Mouse (Mus musculus) thymus, postnatal 36 days (tissue): ENCODE measurements at regions not wholly inside any gene's neighbourhood (a gene's known extent, or its start where the extent isn't known, plus 50 kb on each side); places are given as distances from the start of the nearest gene placed in this dataset.

Experiments used
- DNase-seq, 2 experiments: peaks; one replicate each; pipeline ENCODE4 v3.0.0; 2022; ENCODE audit warnings: mixed read lengths in 2 of 2

DNA sequence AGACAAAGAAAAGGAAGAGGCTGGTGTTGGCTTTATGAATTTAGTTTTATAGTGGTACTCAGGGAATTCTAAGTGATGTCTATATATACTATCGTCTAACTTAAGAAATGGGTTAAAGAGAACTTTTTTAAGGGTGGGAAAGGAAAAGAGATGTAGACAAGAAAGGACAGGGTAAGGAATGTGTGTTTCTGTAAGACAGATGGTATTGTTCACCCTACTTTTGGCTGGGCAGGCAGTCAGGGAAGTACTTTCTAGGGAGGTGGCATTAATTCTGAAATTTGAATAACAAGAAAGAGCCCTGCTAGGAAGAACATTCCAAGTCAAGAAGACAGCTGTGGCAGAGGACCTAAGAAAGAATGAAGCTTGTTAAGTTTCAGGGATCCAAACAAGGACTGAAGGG lies 263.0 kb downstream of the Pik3r1 start:
- no peak for DNase-seq

DNA sequence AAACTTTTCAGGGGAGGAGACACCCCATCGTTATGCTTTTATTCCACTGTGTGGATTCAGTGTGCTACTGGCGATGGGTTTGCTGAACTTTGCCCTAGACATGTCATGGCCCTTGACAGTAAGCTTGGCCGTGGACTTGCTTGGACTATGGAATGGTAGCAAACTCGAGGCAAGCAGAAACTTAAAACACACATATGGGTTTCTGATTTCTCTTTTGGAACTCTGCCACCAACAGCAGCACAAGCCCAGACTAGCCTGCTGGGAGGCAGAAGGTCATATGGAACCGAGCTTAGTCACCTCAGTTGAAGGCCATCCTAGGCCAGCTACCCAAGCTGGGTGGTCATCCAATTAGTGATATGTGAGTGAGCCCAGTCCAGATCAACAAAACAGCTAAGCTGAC lies 263.8 kb downstream of the Pik3r1 start:
- DNase-seq: no peak

DNA sequence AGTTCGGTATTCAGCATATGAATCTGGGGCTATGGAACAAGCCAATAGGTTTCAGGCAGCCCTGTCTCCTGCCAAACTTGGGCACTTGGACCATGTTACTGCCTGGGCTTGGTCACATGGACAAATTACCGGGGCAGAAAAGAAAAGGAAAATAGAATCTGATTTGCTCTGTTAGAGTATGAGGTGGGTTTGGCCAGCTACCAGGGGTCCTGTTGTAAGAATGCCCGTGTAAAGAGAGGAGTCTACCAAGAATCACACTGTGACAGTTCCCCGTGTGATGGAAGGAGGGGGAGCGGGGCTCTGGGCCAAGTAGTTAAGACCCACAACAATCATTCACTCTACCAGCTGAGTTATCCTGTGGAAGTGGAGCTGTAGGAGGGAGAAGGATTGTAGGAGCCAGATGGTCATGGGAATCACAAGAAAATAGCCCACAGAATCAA lies 266.2 kb downstream of the Pik3r1 start:
- DNase-seq: no peak

DNA sequence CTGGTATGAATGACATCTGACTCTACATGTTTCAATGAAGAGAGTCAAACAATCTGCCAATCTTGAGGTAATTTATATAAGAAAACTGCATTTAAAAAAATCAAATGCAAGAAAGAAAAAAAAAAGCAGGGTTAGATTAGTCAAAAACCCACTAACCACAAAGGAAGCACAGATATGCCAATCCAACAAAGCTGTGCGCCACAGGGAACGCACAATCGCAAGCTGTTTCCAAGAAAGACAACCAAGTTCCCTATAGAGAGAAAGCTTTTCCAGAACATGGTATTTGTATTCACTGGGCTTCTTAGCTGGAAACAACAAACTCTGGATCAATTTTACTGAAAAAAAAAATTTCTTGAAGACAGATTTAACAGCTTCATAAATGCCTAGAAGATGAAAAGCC lies 267.0 kb downstream of the Pik3r1 start:
- no peak for DNase-seq

DNA sequence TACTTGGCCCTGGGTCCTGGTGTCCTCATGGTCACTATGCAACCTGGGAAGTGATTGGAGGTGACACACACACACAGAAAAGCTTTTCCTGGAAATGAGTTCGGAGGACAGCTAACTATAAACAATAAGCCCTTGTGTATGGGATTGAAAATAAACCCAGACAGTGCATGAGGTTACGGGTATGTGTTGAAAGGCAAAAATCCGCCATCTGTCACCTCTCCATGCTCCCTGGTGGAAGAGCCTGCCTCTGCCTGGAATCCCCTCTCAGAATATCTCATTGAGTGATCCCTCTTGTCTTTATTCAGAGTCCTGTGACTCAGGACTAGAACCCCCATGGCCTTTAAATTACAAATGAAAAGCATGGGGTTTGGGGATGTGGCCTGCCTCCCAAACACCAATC lies 276.2 kb downstream of the Pik3r1 start:
- DNase-seq: no peak

DNA sequence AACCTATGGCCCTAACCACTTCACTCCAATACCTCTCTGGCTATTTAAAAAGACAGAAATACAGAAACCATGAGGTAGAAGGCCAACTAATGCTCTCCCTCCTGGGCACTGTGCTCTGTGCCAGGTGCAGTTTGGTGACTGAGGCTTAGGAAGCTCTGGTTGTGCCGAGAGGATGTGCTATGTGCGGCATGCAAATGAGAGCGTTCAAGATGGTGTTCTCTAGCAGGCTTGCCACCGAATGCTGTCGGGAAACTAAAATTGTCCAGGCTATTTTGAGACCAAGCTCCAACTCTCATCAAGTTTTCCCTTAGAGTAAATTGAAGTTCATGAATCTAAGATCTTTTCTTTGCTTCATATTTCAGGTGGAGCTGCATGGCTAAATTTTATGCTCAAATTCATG lies 277.1 kb downstream of the Pik3r1 start:
- no peak for DNase-seq

DNA sequence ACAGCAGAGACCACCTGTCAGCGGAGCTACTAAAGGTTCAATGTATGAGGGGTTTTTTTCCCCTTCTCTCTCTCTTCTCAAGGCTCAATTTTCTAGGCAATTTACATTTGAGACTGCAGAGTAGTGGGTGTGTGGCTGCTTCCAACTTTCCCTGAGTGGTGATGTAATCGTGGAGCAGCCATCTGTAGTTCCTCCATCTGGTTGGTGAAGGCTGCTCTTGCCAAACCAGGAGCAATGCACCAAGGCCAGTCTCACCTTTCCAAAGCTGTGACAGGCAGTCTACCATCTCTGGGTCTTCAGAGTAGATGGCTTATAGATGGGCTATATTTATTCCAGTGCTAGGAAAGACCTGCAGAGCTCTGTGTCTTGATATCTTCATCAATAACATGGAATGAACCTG lies 280.4 kb downstream of the Pik3r1 start:
- no peak for DNase-seq

DNA sequence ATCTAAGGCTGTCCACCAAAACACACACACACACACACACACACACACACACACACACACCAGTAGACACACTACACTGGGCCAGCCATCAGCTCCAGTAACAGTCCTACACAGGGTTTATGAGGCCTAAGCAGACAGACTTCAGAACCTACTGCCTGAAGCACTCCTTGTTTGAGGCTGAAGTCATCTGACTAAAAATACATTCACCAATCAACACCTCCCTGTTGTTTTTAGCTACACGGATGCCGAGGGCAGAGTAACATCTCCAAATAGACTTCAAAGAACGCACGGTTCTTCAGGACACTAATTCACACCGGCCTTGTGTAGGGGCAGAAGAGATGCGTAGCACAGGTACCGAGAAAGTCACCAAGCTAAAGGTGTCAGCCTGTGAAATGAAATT lies 282.2 kb downstream of the Pik3r1 start:
- DNase-seq: no peak

DNA sequence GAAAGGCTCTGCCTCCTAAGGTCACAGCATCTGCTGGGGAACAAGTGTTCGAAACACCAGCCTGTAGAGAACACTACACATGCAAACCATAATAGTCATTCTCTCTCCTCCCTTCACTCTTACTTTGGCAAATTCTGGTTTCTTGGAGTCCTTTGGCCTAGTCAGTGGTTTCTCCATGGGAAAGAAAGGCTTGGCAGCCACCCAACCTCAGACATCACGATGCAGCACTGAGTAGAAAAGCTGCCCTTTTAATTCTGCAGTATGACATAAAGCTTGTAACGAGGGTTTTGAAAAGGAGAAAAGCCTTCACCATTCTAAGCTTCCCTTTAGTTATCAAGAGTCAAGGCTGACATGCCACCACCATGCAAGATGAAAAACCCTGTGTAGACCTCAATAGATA lies 284.2 kb downstream of the Pik3r1 start:
- no peak for DNase-seq

DNA sequence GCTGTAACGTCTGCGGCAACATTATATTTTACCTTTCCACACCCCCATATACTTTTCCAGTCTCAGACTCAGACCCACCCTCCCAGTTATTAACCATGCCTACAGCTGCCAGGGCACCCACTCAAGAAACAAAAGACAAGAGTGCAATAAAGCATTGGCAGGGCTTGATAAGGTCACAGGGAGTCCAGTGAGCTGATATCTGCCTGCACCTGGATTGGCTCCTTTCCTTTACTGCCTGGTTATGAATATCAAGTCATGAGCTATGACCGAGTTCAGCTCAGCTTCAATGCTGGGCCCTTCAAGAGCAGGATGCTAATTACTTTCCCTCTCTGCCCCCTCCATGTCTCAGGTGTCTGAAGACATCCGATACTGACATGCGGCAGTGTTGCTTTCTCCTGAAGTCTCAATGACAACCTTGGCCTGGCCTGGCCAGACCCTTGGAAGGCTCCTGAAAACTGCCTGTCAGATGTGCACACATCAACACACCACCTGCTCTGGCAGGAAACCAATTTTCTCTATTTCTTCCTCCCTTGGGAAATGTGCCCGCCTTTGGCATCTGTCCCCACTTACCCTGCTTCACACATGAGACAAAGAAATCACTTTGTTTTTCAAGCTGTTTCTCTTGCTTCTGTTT lies 286.3 kb downstream of the Pik3r1 start:
- no peak for DNase-seq

DNA sequence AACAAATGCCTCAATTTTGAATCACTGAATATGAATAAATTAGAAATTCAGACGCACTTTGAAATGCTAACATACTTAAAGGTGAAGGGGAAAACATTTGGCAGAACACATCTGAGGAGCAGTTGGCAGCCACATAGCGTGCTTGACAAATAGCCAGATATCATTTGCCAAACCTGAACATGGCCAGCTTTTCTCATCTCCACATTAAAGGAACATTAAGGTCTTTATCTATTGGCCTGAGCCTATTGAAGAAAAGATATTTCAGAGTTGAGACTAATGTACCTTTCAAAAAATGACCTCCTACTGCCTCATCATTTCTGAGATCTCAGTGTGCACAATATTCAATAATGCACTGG lies 288.7 kb downstream of the Pik3r1 start:
- no peak for DNase-seq

DNA sequence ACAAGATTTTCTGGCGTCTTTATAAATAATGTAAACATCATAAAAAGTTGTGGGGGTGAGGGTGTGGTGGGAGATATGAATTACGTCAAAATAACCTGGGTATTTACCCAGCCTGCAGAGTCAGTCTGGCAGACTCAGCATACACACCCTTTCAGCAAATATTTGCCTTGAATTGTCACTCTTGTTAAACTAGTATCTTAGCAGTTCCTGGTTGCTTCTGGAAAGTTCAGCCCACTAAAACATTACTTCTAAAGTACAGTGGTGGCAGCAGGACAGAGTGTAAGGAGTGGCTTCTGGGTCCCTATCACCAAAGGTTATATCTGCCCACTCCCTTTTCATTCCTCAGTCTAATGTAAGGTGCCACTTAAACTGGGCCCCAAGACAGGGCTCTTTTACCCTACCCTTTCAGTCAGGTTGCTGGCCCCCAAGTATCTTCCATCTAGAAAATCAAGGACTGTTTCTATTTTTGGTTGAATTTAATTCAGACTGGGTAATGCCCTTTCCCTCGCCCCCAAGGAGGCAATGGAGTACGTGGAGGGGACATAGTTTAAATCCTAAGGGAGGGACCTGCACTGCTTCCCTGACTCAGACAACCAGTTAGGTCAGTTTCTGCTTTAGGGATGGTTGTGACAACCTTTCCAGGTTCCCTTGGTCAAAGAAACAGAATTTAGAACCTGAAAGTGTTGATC lies 289.3 kb downstream of the Pik3r1 start:
- DNase-seq: no peak

DNA sequence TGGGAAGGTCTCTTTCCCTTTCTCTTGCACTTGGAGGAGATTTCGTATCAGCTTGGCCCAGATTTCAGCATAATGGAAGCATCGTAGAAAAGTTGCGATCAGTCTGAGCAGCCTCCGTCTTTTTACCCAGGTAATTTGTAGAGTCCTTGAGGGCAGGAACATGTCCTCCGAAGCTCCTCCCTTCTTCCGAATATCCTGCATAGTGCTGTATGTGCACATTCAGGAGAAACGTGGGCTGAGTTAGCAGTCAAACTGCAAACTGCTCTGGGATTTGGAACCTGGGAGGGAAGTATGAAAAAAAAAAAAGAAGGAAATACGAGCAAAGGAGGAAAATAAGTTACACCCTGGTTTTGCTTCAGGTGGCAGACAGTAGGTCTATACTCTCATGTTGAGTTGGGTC lies 294.7 kb downstream of the Pik3r1 start:
- no peak for DNase-seq

DNA sequence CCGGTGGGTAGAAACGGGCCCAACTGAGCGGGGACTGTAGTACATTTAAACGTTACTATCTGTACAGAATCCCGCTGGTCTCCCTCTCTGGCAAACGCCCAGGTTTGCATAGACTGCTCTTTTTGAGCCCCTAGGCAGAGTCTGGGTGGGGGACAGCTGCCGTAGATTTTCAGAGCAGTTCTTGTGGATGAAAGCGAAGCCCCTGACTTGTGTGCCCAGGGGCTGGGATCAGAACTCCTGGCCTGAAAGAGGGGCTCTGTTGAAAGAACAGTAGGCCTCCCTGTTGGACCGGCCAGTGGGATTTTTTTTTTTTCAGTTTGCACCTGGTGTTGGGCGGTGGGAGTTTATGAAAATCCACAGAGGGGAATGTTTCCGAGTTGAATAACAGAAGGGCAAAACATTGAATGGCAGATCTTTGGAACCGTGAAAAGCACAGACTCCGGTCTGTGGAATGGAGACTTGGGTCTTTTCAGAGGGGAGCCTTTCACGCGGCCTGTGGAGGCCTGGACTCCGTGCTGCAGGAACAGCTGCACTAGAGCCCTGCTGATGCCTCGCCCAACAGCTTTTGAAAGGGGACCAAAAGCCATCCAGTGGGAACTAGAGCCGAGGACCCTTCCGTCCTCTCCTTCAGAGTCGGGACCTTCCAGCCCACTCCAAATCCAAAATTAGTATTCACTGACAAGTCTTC lies 297.3 kb downstream of the Pik3r1 start:
- no peak for DNase-seq

DNA sequence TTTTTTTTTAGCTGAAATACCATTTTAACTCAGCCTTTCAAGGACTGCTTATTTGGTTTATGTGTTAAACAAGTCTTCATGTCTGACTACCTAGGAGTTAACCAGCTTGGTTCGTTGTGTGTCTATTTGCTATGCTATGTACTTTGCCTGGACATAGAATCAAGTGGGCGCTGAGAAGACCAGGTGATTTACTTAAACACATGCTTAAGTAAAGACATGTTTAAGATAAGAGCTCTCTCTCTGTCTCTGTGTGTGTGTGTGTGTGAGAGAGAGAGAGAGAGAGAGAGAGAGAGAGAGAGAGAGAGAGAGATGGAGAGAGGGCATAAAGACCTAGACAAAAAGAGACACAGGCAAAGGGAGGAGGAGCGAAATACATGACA lies 302.3 kb downstream of the Pik3r1 start:
- DNase-seq: no peak

DNA sequence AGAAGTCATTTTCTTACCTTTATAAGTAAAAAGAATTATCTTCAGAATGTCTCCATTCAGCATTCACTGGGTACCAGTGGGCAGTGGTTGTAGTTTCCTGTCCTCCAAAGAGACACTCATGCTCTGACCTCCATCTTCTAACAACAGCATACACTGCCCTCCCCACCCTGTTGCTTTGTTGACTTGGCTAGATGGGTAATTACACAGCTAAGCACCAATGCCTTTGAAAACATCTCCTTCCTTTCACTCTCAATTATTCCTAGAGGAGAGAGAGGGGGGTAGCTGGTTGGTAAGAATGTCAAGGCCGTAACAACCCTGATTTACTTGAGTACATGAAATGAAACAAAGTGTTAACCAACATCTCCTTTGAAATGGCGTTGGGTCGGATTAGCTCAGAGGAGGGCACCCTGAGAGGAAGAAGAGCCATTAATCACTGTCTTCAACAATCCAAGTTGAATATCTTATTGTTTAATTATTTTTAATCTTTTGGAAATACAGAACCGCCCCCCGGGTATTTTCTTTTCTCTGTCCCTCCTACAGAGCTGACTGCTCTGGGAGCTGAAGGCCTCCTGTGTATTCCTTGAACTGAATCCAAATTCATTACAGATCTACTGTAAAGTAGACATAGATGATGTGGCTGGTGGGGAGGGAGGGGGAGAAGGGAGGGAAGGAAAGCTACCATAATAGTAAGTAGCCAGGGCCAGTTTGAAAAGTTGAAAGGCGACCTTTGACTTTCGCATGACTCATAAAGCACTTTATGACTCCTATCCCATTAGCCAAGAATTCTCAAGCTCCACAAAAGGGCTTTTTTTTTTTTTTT lies 302.9 kb downstream of the Pik3r1 start:
- no peak for DNase-seq

DNA sequence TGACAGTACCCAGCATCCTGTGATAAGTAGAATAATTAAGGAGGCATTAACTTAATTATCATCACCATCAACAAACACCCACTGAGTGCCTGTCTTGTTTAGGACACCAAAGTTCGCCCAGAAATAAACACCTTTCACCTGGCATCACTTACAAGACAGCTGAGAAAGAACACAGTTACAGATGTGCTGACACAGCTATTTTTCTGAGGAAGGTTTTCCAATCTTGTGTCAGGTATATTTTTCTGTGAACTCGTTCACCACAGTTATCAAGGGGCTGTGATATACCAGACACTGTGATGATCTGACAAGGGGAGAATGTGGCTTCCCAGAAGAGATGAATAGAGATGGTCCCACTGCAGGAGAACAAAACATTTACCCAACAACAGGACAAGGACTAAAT lies 311.1 kb downstream of the Pik3r1 start:
- DNase-seq: no peak

DNA sequence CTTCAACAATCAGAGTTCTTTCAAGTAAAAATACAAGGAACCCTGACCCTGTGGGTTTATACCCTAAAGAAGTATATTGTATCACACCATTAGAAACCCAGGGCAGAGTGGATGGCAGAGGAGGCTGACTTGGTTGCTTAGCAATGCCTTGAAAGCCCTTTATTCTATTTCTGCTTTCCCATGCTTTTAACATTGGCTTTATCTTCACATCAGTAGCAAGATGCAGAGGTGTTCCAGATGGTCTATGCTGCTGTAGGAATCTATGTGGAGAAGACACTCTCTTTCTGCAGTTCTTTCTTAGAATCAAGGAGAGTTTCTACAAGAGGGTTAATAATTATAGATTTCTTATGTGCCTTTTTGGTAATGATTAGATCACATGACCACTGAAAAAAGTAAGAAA lies 313.7 kb downstream of the Pik3r1 start:
- no peak for DNase-seq

DNA sequence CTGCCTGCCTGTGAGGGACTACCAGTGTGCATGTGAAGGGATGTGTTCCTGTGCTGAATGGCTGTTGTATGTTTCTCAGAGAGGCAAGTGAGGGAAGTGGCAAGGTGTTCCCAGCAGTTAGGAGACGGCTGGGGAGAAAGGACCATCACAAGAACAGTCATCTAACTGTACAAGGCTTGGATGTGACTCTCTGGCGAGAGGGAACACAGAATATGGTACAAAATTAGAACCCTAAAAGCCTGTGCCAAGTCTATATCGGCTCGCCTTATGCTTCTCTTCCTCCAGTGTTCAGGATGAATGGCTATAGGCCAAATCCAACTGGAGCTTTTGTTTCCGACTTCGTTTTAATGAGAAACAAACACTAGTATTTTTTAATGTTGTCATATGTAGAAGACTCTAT lies 317.5 kb downstream of the Pik3r1 start:
- DNase-seq: no peak

DNA sequence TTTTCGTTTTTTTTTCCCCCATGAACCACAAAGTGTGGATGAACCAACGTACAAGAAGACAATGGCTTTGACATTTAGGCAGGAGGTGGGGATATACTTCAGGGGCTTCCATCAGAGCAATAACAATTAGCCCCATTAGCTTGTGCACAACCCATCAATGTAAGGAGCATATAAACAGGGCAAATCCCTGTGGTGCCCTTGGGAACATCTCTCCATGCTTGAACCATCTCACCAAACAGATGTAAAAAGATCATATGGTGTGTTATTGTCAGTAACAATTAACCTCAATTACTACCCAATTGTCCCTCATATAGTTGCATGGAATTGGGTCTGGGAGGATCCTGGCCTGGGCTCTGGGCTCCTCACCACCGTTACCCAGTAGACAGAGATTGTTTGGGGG lies 328.5 kb downstream of the Pik3r1 start:
- no peak for DNase-seq

DNA sequence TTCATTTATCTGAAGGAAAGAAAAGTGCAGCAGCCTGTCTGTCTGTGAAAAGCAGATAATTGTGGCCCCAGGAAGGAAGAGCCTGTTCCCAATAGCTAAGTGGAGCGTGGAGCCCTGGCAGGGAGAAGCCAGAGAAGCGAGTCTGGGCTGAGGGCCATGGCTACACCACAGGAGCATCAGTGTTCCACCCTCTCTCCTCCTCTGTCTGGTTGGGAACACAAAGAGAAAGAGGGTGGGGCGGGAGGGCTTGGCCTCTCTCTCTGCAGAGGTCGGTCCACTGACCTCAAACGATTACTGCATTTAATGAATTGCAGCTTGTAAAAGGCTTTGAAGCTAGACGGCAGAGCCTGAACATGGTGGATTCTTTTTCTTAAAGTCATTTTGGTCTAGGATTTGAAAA lies 329.0 kb downstream of the Pik3r1 start:
- DNase-seq: no peak

DNA sequence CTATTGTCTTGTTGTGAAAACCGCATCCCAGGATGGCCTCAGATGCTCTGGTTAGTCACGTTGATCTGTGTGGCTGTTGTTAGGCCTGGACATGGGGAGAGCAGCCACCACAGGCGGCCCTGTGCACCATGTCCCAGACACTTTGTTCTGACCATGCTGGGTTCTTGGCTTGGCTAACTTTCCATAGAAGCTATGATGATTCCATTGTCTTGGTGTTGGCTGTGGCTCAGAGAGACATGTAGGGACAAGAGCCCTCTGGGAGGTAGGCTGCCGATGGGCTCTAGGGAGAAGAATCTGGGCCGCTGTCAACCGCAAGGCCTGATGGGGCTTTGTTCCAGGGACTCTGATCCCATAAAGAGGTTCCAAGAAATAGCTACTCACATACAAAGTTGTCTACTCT lies 334.9 kb downstream of the Pik3r1 start:
- DNase-seq: no peak

DNA sequence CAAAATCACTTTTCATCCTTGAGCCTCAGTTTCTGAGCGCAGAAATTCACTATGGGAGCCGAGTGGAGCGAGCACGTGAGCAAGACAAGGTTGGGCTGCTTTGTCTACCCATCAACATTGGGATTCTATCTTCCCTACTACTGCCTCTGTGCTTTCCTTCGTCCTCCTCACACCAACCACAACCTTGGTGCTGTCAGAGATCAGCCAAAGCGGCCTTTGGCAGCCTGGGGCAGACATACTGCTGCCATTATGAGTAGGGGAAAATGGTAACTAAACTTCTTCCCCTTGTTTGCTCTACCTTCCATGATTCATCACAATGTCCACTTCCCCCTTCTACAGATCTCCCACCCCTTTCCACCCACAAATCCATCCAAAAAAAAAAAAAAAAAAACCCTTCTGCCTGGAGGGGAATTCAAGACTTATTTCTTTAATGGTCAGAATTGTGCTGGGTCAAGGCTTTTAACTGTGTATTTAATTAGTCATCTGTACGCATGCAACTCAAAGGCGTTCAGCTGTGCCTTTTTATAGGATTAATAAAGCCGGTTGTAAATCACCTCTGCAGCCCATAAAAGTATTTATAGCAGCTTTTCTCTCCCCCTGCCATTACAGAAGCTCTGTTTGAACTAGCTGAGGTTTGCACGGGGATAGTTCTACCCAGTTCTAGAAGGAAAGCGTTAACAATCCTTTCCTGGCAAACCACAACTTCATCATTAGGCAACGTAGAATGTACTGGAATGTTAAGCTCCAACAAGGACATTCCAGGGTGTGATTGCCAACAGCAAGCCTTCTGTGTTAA lies 340.4 kb downstream of the Pik3r1 start:
- no peak for DNase-seq
